Mouse (Mus musculus) liver (tissue): ENCODE data around the gene Rbks.
"Not testable (repeated sequence)": the region's sequence is repeated elsewhere in the genome, so short reads cannot be mapped to it uniquely, and the experiment has no call there.

ENCODE experiments used
- DNase-seq: peaks from one replicate; pipeline ENCODE4 v3.0.0-alpha.2; 2020; ENCODE audit warnings: mixed read lengths

Gene Rbks

DNA sequence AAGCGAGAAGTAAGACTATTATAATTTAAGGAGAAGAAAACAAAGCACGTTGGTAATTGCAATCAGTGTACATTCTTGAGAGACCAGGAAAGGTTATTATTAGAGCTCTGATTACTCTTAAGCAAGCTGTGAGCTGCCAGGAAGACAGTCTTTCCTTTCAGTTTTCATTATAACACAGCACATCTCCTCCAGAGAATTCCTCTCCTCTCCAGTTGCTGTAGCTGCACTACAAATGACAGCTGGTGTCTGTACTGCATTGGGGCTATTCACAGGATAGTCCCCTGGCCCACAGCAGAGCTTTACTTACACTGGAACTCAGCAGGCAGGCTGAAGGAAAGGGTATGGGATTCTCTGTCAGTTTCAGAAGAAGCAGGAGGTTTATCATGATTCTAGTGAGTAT is 24.0 kb downstream of the Rbks start:
- no peak for DNase-seq

DNA sequence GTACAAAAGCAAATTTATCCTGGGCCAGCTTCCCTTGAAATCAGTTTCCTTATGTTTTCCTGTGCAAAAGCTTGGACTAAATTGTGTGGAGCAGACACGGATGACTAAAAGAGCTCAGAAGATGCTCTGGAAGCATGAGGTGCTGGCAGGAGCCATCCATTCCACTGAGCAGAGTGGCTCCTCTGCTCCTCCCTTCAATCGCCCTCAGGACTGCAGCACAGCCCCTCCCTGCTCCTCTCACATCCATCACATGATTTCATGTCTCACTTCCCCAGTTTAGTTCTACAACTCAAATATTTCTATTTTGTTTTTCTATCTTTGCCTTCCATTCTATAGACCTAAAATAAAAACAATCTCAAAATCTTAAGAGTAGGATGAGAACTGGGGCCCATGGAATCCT is 26.3 kb downstream of the Rbks start:
- no peak for DNase-seq

DNA sequence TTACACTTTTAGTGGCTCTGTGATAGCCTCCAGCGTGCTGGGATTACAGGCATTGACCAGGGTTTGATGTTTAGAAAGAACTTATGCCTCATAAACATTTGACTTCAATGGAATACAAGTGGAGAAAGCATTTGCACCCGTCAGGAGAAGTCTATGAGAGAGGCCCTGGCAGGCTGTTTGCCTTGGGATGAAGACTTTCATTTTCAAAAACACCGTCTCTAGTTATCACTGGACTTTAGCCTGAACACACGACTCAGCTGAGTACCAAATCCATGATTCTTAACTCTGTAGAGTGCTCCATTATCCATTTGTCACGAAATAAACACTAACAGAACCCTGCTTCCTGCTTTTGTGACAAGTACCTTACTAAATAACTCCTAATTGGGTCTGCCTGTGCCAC is 27.4 kb downstream of the Rbks start:
- no peak for DNase-seq

DNA sequence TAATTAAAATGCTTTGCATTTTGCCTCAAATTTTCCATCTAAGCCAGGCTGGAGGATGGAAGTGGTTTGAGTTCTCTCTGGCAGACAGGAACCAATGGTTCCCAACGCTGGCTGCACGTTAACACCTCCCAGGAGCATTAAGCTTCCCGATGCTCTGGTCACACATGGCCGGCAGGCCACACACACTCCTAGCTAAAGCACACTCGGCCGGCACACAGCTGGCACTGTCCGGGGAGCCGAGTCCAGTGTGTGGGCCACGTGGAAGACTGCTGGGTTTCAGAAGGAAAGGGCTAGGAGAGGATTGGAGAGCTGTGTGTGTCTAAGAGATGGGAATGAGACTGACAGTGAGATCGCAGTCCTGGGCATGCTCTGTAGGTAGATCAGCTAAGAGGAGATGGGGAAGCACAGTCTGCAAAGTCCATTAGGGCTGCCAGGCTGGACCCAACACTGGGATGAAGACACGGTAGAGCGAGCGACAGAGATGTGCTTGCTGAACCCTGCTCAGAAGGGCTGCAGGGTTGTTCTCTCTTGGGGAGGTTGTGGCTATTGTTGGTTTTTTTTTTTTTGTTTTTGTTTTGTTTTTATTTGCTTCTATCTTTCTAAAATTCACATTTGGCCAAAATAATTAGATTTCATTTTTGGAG is 29.0 kb downstream of the Rbks start:
- no peak for DNase-seq

DNA sequence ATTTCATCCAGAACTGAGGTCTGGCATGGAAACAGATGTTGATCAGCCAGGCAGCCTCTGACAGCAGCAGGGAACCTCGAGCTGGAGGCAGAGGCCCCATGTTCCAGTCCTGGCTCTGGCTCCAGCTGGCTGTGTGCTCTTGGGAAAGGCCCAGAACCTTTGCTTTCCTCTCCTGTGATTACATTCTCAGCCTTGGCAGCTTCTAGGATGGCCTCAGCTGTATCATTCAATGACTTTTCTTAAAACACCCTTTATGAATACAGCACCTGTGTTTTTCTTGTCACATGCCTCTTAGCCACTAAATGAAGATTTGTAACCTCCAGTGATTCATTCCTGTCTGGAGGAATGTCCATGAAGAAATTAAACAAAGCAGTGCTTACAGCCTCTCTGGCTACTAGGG is 31.3 kb downstream of the Rbks start:
- DNase-seq, result no peak

DNA sequence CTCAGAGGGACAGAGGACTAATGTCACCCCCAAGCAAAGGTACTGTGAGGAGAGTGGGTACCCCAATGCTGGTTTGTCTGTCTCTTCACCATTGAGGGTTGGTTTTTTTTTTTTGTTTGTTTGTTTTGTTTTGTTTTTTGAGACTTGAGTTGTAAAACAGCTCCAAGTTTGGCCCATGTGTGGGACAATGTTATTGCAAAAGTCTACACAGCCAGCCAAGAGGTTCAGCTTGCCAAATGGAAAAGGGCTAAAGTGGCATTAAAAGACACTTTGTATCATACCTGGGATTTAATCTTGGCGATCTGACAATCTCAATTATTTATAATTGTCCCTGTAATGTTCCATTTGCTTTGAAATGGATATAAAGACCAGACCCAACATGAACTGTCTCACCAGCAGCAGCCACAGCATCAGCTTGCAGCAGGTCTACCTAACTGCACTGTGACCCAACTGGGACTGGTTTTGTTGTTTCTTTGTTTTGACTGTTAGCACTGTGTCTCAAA is 41.7 kb downstream of the Rbks start:
- no peak for DNase-seq

DNA sequence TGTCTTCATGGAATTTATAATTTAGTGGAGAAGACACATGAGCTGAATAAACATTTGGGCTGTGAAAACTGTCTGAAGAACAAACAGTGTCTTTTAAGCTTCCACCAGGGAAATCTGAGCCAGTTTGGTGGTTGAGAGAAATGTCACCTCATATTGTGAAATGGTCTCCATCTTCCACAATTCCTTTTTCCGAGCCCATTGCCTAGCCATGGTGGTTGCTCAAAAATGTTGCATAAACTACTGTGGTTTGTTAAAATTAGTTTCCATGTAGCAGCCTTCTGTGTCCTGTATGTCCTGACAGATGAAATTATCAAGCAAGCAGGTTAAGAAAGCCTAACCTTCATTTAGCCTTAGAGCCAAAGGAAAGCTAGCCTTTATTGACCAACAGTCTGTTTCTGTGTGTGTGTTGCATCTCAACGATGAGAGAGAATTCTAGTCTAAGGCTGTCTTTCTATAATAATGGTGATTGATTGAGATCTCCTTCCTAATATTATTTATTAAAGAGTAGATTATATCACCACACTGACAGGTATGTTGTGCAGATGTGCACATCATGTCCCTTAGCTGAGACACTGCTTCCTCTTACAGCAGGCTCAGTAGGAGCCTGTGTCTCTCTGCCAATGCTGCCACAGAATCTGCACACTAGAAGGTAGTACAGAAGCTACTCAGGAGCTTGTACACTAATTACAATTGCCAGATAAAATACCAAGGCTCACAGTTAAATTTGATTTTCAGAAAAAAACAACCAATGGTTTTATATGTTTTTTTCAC is 46.7 kb downstream of the Rbks start:
- DNase-seq, result no peak

DNA sequence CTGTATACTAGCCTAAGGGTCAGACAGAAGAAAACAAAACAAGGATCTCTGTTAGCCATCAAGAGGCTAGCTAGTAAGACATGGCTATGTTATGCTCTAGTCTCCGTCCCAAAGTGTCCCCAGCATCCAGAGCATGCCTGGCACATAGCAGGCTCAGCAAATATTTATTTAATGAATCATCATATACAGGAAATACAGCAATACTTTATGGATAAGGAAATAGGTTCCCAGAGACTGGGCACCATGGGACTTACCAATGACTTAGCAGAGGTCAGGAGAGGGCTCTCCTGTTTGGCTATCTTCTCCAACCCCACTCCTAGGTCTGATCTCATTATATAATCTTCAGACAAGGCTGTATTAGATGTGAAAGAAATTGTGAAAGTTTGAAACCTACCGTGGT is 50.1 kb downstream of the Rbks start:
- no peak for DNase-seq

DNA sequence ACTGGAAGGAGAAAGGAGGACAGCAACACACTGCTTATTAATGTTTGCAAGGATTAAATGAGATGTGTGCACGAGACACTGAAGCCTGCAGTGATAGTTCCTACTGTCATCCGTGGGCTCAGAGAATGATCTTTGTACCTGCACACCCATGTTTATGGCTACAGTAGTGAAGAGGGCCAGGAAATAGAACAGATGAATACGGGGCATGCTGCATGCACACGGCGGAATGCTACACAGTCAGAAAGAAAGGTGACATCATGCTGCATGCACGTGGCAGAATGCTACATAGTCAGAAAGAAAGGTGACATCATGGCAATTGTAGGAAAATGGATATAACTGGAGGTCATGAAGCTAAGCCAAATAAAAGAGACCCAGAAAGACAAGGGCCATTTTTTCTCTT is 50.9 kb downstream of the Rbks start:
- no peak for DNase-seq

DNA sequence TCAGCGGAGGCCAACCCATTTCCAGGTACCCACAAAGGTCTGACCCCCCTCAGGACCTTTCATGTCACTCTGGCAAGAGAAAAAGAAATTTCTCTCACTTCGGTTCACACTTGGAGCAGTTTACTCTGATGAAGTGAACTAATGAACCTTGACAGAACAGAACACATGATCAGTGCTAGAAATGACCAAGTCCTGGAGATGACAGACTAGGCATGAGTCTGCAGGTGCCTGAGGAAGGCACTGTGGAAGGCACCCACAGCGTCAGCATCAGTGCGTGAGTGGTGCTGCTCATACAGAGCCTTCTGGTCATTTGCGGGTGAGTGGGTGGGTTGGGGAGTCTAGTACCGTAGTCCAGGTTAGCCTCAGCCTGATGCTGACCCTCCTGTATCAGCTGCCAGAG is 51.6 kb downstream of the Rbks start:
- DNase-seq, result no peak

DNA sequence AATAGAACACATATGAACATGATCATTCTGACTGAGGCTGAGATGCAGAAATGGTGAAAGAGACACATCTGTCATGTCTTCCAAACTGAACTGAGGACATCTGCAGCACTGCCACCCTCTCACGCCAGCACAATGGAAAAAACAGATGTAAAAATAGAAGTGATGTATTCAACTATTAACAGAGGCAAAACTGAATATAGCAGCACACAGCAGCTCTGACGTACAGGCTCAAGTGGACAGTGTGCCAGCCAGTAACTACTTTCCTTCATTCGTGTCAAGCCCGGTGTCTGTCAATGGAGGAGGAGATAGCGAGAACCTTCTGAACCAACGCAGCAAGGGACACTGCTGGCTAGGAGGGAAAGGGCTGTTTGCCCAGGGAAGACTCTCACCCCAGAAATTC is 52.6 kb downstream of the Rbks start:
- no peak for DNase-seq

DNA sequence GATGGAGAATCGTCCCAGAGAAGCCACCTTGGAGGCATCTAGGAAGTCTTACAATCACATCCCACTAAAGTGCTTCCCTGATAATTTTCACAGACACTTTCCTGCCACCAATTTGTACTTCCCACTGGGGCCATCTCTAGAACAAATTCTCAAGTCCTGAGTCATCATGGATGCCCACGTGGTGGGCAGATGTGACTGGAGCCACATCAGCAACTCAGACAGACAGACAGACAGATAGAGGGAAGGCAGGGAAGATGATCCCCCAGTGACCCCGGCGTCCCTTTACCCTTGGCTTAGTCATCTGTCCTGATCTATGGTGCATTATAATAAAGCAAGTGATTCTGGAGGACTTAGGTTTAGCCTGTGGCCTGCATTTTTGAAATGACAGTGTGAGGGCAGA is 53.2 kb downstream of the Rbks start:
- DNase-seq, result no peak

DNA sequence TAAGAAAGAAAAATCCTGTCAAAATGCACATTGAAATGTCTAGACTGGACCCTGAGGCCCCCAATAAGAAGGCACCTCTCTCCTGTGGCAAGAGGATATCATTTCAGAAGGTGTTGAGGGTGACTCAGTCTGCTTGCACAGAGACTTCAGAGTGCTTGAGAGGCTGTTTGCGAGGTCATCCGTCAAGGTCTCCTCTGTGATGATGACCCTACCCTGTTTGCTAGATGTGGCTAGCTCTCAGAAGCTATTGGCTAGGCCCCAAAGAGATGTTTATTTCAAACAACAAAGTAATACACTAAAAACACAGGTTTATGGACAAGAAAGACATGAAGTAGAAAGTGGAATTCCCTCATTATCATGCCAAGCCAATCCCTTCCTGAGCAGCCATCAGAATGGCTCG is 55.1 kb downstream of the Rbks start:
- no peak for DNase-seq

DNA sequence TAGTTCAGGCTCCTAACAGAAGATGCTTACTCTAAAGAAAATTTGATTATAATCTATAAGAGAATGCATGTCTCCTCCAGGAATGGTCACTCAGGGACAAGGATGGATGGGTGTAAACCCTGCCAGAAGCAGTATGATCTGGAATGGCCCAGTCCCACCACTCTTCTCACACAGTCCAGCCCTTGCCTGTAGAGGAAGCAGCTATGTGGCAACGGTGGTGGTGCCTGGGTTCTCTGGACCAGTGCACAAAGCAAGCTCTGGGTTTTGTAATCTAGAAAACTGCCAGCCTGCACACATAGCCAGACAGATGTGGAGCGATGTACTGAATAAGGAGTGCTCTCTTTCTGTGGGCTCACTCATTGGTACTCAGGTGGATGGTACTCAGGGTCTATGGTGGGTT is 56.9 kb downstream of the Rbks start:
- no peak for DNase-seq

DNA sequence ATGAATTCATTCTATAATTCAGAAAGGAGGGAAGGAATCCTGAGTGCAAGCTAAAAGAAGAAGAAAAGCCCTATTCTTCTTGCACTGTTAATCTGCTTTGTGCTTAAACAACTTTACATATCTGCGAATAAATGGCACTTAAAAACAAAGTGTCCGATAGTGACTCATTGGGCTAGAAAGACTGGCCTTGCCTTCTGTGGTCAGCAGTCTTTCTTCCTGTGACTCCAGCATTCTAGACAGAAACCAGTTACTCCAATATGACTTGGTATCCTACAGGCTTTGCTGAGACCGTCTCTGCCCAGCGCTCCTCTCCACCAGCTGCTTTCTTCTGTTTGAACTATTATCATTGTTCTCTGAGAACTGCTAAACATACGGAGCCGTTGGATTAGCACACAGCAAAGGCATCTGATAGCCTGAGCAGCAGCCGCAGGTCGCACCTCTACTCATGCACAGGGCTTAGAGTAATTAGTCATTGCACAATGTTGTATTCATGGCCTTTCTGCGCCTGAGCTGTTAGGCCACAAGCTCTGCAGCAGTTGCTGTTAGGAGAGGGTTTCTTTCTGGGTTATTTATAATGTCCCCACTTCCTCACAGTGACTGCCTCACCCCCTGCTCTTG is 60.7 kb downstream of the Rbks start:
- DNase-seq, result peak; percentile 12

DNA sequence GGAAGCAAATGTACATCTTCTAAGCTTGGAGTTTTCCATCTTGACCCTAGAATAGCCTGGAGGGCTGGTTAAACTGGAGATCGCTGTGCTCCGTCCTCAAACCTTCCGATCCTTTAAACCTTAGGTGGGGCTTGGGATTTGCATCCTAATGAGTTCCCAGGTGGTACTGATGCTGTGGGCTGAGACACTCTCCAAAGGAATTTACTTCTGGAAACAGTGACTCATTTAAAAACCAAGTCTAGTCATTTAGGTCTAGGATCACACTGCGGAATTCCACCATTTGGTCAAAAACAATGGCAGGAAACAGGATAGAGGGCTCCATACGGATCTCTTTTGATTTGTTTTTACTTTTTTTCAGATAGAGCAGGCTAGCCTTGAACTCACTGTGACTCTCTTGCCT is 62.7 kb downstream of the Rbks start:
- DNase-seq, result no peak

DNA sequence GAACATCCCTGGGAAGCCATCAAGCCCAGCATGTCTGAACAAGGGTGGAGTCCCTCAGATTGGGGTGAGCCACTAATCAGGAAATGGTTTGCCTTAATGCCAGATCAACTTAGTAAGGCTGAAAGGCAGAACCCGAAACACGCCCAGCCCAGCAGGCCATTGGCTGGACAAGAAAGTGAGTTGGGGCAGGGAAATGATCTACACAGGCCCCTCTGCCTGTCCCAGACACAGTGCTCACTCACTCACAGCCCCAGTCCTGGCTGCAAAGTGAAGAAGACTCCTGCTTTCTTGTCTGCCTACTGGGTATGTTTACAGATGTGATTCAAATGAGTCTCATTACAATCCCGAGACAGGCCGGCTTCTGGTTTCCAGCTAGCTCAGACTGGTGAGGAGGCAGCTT is 63.3 kb downstream of the Rbks start:
- DNase-seq, result no peak

DNA sequence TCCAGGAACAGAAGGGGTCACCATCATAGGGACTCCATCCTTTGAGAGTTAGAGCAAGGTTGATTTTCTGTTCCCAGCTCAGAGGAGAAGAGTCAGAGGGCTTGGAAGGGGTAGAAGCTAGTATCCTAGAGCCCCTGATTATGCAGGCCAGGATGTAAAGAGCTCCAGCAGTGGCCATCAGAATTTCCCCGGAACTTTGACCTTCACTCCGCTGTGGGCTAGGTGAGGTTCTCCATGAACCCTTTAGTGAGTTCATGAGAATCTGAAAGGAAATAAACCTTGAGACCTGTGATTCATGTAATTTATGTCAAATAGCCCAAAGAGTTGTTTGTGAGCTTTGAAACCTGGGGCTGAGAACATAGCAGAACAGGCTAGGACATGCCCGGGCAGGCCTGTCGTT is 66.3 kb downstream of the Rbks start:
- not testable (repeated sequence) for DNase-seq

DNA sequence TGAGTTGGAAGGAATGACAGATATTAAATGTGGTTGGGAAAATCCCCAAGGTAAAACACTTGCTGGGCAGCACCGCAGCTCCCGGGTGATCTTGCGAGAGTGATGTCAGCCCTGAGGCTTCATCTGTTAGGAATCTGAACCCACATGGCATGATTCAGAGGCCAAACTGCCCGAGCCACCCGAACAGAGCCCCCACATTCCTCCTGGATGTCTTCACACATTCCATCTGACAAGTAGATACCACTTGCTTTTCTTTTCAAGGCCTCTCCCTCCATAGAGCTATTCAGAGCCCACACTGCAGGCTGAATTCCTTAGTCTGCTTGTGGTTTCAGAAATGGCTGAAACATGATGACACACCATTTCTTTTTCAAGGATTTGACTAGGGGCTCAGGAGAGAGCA is 67.4 kb downstream of the Rbks start:
- DNase-seq, result peak; percentile 12

DNA sequence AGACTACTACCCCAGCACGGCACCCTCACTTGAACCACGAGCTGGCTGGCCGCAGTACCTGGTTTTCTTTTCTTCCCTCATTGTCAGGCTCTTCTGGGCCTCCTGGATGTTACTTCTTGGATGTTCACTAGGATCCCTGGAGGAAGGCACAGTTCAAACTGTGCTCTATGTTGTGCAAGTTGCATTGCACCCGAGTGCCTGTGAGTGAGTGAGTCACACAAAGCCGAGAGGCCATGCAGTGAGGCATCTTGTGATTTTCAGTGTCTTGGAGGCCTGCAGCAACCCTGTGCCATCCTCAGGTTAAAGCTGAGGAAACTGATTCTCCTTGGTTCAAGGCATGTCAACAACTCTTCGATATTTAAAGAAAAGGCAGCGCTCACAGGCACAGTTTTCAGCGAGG is 68.9 kb downstream of the Rbks start:
- DNase-seq, result no peak

DNA sequence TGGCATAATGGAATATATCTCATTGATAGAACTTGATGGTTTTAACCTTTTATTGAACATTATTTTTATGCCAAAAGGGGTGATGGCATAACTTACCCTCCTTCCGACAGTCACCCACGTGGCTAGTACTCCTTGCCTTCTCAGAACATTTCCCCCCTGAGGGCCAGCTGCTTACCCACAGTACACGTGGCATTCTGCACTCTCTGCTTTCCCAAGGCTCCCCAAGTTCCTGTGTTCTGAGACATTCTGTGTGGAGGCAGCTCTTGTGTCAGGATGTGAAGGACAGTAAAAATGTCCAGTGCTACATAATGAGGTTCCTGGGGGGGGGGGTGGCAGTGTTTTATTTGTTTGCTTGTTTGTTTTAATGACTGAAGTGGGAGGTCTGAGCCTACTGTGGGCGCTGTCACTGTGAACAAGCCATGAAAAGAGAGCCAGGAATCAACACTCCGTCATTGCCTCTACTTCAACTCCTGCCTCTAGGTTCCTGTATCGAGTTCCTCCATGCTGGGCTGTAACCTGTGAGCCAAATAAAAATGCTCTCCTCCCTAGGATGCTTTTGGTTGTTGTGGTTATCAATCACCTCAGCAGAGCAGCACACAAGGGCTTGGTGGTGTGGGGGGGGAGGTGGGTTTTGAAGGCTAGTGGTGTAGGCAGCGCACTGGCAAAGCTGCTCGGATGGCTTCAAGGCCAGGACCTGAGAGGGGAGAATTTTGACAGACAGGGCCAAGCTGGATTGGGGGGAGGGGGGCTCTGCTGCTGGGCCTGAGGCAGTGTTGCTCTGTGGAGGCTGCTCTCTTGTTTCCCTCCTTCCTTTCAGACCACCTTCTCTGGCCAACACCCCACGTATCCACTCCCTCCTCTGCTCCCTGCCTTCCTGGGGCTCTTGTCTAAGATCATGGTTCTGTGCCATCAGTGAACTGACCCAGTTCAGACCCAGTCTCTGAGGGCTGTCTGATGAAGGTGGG is 69.6 kb downstream of the Rbks start:
- DNase-seq, result no peak

DNA sequence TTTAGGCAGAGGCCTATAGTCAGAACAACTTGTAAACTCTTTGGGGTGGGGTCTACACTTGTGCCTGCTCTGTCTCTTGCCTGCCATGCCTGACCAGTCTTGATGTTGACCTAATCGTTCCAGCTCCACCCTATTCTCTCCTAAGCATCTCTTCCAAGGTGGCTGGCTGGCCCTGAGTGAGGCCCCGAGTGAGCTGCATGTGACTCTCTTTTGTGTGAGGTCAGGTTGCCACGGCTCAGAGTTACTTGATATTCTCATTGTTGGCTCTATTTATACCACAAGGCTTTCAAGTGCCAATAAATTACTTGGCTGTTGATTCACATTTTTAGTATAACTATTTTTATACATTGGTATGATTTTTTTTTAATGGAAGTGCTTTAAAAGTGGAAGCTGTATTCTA is 70.3 kb downstream of the Rbks start:
- DNase-seq, result no peak

DNA sequence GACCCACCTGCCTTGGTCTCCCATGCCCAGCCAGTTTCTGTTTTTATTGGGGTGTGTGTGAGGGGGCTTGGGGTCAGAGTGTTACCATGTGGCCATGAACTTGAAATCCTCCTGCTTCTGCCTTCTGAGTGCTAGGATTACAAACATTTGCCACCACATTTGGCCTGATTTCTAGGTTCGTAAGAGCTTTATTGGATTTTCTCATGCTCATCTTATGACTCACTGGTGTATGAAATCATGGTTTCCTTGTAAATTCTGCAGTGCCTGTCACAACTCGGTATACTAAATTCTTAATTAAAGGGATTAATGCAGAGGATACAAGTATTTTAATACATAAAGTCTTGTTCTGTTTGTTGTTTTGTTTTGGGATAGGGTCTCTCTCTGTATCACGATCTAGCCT is 77.1 kb downstream of the Rbks start:
- no peak for DNase-seq
